Mouse (Mus musculus) right cerebral cortex, postnatal 4 days (tissue): Measurements from ENCODE around the gene Samd4b.

ENCODE experiments used
- DNase-seq: peaks from one replicate; pipeline ENCODE4 v3.0.0-alpha.2; 2022

The Samd4b gene

GRCm38 (mm10) chr7:28586663-28587411, 11.1 kb downstream of the Samd4b start:
- no peak for DNase-seq

DNA sequence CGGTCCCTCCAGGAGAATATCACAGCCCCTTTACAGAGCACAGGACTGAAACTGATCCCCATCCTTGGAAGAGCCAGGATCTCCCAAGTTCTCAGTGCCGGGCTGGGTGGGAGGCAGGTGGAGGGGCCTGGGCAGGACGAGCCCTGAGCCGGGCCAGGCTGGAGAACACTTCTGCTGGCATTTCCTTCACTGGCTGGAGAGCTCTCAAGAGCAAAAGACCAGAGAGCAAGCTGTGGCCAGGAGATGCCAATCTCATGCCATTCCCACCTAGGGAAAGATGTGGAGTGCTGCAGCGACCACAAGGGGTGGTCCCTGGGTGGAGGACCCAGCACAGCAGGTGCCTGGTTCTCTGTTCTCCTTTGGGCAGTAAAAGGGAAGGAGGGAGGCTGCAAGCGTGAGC, 12.9 kb downstream of the Samd4b start:
- DNase-seq = no peak

DNA sequence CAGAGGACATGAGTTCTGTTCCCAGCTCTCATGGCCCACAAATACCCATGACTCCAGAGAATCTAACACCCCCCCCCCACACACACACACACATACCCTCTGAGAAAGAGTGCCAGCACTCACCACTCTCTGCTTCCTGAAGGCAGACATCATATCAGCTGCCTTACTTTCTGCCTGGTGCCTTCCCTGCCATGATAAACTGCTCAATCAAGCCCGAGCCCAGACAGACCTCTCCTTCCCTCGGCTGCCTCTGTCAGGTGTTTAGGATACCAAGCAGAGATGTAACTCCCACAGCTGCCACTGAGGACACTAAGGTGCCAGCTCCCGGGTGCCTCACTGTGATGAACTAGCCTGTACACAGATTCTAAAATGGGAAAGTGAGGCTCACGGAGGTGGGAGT, 13.5 kb downstream of the Samd4b start:
- DNase-seq = no peak

GRCm38 (mm10) chr7:28583570-28584344, 14.2 kb downstream of the Samd4b start:
- no peak for DNase-seq

- no peak for DNase-seq
These were observed 15.1 kb downstream of the Samd4b start for GRCm38 (mm10) chr7:28582841-28583240.

DNA sequence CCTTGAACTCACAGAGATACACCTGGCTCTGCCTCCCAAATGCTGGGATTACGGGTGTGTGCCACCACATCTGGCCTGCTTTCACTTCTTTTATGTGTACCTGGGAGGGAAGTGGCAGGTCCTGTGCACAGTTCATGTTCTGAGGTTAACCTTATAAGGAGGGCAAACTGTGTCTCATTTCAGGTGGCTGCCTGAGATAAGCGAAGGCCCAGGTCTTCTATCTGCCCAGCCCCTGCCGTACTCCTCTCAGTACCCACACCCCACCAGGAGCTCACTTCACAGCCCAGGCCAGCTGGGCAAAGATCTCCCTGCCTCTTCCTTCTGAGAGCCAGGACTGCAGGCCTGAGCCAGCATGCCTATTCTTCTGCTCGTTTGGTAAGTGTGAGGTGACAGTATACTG, 16.2 kb downstream of the Samd4b start:
- no peak for DNase-seq

GRCm38 (mm10) chr7:28579826-28580225, 18.1 kb downstream of the Samd4b start:
- no peak for DNase-seq

- DNase-seq = no peak
These were observed 19.3 kb downstream of the Samd4b start for GRCm38 (mm10) chr7:28578543-28579053.

DNA sequence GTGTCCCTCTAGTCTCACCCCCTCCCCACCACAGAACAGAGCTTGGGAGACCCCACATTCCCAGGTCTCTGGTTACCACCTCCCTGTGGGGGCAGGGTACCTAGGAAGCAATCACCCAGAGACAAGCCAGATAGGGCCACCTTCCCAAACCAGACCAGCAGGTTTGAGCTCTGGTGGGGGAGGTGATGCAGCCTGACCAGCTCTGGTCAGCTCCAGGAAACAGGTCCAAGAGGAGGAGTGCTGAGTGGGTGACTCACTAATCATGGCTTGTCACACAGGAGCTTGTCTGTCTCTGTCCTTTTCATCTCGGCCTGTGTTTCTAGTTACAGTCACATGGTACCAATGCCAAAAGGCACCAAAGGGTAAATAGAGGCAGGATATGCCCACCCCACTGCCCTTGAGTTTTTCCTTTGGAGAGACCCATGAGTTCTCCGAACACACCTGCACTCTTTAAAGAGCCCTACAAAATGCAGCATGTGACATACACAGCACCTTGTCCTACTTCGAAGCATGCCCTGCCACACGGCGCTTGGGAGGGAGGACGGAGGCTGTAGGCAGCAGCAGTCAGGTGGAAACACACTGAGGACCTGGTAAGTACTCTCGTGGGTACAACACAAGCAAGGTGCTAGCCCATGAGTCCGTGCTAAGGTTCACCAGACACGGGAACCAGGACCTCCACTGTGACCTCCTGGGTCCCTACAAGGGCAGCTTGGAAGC, 20.0 kb downstream of the Samd4b start:
- no peak for DNase-seq

DNA sequence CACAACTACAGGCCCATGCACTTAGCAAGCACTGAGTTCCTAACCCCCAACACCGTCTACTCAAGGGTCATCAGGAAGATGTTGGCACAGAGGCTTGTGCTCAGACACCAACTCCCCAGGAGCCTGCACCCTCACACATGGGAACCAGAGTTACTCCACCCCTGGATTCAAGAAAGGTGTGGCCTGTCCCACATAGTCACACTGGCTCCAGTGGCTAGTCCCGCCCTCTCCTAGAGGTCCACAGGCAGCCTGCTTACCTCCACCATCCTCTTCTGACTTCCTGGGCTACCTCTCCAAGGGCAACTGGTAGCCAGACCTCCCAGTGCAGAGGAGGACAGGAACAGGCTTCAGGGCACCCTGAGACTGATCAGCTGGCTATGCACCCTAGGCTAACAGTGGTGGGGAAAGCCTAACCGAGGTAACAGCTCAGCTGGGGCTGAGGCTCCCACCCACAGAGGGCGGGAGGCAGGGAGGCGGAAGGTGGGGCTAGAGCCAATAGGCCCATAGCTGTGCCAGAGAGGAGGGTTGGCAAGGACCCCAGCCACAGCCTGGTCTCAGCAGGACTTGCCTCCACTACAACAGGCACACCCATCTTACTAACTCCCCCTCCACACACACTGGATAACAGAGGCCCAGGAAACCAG, 21.6 kb downstream of the Samd4b start:
- peak; percentile 49 for DNase-seq

DNA sequence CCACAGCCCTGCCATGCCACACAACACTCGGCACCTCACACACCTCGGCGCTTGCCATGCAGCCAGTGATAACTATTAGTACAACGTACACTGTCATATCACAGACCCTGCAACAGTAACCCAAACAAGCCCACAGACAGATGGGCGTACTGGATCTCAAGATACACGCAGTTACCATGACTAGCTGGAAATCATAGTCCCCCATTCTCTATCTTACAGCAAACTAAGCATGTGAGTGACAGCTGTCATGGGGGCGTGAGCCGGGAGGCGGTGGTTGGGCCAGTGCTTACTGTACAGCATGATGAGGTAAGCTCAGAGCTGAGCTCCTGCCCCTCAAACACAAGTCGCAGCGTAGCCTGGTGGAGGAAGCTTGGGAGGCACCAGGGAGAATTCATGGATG, 22.3 kb downstream of the Samd4b start:
- DNase-seq = no peak

GRCm38 (mm10) chr7:28573236-28573635, 24.7 kb downstream of the Samd4b start:
- no peak for DNase-seq

- no peak for DNase-seq
These were observed 25.3 kb downstream of the Samd4b start for GRCm38 (mm10) chr7:28572689-28573088.

GRCm38 (mm10) chr7:28570982-28571682, 26.8 kb downstream of the Samd4b start:
- no peak for DNase-seq

GRCm38 (mm10) chr7:28570291-28570981, 27.5 kb downstream of the Samd4b start:
- DNase-seq = no peak

DNA sequence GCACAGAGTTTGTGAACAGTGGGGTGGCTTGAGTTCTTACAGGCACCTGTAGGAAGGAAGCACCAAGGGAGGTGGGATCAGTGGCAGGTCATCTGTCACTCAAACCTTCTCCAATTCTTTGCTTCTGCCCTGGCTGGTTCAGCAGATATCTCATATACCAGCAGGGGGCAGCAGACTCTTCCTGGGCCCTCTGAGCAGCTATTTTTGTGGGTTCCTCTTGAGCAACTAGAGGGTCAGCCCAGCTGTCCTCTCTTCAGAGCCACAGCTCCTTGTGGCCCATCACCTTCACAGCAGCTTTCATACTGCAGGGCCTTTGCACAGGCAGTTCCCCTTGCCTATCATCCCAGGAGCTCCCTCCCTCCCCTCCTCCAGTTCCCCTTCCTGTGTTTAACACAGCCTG, 29.7 kb downstream of the Samd4b start:
- peak; percentile 57 for DNase-seq

GRCm38 (mm10) chr7:28567539-28567938, 30.4 kb downstream of the Samd4b start:
- no peak for DNase-seq

- no peak for DNase-seq
These were observed 32.5 kb downstream of the Samd4b start for GRCm38 (mm10) chr7:28565407-28565806.

- DNase-seq = no peak
These were observed 35.0 kb downstream of the Samd4b start for GRCm38 (mm10) chr7:28562951-28563350.

DNA sequence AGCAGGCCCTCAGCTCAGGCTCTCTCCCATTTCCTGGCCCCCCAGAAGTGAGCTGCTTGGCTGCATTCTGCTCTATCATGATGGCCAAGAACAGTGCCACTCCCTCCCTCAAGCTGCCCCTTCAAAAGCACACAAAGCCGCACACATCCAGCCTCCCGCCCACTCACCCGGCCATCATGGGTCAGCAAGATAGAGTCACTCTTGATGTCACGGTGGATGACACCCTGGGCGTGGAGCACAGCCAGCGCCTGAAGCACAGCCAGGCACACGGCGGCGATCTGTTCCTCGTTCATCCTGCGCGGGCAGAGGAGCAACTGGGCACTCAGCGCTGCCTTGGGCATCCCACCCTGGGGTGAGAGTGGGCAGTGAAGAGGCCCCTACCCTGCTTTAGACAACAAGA, 35.6 kb downstream of the Samd4b start:
- DNase-seq = no peak

DNA sequence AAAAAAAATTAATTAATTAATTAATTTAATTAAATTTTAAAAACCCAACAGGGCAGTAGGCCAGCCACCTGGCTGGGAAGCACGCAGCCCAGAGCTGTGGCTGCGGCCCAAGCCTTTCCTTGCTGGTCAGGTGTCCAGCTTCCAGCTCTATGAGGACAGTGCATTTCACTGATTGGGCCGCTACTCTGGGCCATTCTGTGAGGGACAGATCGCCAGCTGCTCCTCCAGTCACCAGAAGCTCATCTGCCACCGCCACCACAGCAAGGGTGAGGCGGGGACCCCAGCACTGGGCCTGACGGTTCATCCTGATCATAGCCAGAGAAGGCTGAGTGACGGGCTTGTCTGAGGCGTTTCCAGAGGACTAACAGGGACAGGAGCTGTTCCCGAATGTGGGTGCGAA, 36.0 kb downstream of the Samd4b start:
- no peak for DNase-seq

DNA sequence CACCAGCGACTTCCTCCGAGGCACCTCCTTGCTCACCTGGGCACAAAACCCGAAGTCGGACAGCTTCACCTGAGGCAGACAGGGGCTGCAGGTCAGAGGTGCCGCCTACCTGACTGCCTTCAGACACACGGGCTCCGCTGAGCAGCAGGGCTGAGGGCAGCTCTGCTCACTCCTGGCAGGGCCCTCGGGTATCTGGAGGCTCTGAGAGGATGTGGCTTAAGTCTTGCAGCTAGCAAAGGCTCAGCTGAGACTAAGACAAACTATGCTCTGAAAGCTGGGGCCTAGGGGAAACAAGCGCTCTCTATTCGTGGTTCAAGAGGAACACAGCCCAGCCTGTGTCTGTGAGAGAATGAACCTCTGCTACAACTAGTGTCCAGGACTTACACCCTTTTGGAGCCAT, 37.1 kb downstream of the Samd4b start:
- DNase-seq = no peak
